Mouse (Mus musculus) testis, adult 2 months (tissue): ENCODE results near the gene Timp2. TPM values are rescaled to one million over a fixed set of nuclear protein-coding genes. Genes with fewer than 3 reads are reported as not detected.
"Not testable (repeated sequence)": the region's sequence is repeated elsewhere in the genome, so short reads cannot be mapped to it uniquely, and the experiment has no call there.

Experiments
- H3K27ac ChIP-seq: fragments of 200-500 bp; 2 replicates; pipeline ENCODE4 v1.5.1; 2012; ENCODE audit warnings: low read depth, low read length; ENCODE audit not compliant: control insufficient read depth, insufficient read depth
- H3K27me3 ChIP-seq: fragments of 200-500 bp; 2 replicates; pipeline ENCODE4 v1.6.1; 2012; ENCODE audit warnings: mild to moderate bottlenecking, low read length, moderate library complexity; ENCODE audit not compliant: control insufficient read depth, insufficient read depth
- H3K36me3 ChIP-seq: fragments of 200-500 bp; 2 replicates; pipeline ENCODE4 v1.6.1; 2012; ENCODE audit warnings: mild to moderate bottlenecking, low read length; ENCODE audit not compliant: control insufficient read depth, insufficient read depth
- H3K4me1 ChIP-seq: fragments of 200-500 bp; 2 replicates; pipeline ENCODE4 v1.6.1; 2012; ENCODE audit warnings: low read length; ENCODE audit not compliant: control insufficient read depth, insufficient read depth
- H3K4me3 ChIP-seq: fragments of 200-500 bp; 2 replicates; pipeline ENCODE4 v1.5.1; 2012; ENCODE audit warnings: low read depth, mild to moderate bottlenecking, low read length, moderate library complexity, mixed read lengths; ENCODE audit not compliant: control insufficient read depth
- CTCF ChIP-seq: fragments of 200-500 bp; IDR thresholded peaks from 2 replicates; pipeline ENCODE4 v1.5.1; 2012; ENCODE audit warnings: low read depth, mild to moderate bottlenecking, inconsistent platforms, low read length, moderate library complexity; ENCODE audit not compliant: control insufficient read depth, insufficient read depth, insufficient replicate concordance
- POLR2A ChIP-seq: fragments of 200-500 bp; IDR thresholded peaks from 2 replicates; pipeline ENCODE4 v1.6.1; 2012; ENCODE audit warnings: low read depth, mild to moderate bottlenecking, inconsistent platforms, low read length, moderate library complexity; ENCODE audit not compliant: control insufficient read depth
- polyA plus RNA-seq: library from polyadenylated mRNA; depleted of rRNA; stranded (reverse); fragments of >200 nt; gene quantifications from 2 replicates; pipeline ENCODE4 v1.2.3, GENCODE M21; 2012

Gene Timp2
- polyA plus RNA-seq, 1 experiment: 94.1 TPM

DNA sequence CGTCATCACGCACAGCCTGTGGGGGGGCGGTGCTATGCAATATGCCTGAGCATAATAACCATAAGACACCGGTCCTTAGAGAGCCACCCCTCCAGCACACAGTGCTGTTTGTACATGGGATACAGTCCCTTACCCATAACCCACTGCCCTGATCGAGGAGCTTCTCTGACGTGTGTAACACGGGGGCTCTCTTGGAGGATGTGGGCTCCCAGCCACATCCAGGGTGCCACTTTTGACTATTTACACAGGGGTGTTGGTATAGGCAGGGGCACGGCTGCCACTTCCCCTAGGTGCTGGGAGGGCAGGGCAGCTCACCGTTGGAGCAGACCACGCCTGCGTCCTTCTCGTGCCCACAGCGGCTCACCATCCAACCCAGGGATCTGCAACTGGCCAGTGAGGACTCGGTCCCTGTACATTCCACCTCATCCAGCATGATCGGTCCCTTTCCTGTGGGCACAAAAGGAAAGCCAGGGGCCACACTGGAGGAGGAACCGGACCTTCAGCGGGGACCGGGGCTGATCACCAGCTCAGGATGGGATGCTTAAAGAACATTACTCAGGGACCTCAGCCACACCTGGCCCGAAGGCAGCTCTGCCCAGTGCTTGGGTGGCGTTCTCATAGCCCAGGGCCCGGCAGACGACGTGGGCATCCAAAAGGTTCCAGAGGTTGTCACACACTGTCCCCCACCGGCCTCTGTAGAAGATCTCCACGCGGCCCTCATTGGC is 42.4 kb upstream of the Timp2 start:
- no peak overlapping the region for H3K27ac ChIP-seq
- H3K27me3 ChIP-seq: no peaks in the 10 kb centered on the region
- H3K36me3 ChIP-seq: no peaks in the 10 kb centered on the region
- no peak overlapping the region for H3K4me3 ChIP-seq
- H3K4me1 ChIP-seq: no peaks in the 10 kb centered on the region
- TF ChIP-seq CTCF: no peak
- TF ChIP-seq POLR2A: no peak

DNA sequence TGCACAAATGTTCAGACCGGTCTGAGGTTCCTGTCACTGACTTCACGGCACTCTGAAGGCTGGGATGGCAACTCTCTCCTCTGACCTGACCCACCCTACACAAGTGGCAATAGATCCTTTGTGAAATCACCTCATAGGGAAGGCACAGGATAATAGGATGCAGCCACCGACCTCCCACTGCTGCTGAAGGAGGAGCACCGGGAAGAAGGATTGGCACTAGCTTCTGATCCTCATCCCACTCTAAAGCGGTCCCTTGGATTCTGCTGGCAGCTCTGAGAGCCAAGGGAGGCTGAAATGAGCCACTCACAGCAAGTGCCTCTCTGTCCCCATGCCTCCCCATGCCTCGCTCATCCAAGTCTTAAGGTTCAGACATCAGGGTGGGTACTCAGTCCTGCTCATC is 39.0 kb upstream of the Timp2 start:
- Histone ChIP-seq H3K36me3 (no peaks in the 10 kb centered on the region), H3K4me1 (peaks cover 12% of the 10 kb centered on the region), H3K27me3 (no peaks in the 10 kb centered on the region), H3K27ac (no peak overlapping the region), H3K4me3 (no peak overlapping the region)
- TF ChIP-seq POLR2A (no peak), CTCF (no peak)

DNA sequence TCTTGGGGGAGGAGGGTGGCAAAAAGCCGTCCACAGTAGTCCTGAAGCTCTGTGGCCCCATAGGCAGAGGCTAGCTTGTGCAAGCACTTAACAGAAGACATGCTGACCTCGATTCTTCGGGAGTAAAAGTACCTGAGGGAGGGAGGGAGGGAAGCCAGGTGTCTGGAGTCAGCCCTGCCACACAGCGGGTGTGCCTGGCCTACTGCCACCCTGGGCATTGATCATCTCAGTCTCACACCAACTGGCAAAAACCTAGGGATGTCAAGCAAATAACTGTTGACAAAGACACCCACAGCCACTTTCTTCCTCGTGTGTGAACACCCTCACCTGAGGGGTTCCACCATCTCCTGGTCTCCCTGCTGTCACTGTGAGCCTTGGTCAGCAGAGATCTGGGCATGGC is 38.5 kb upstream of the Timp2 start:
- Histone ChIP-seq H3K36me3 (no peaks in the 10 kb centered on the region), H3K4me1 (peaks cover 12% of the 10 kb centered on the region), H3K27ac (no peak overlapping the region), H3K4me3 (no peak overlapping the region), H3K27me3 (no peaks in the 10 kb centered on the region)
- no peak for TF ChIP-seq CTCF
- no peak for TF ChIP-seq POLR2A

DNA sequence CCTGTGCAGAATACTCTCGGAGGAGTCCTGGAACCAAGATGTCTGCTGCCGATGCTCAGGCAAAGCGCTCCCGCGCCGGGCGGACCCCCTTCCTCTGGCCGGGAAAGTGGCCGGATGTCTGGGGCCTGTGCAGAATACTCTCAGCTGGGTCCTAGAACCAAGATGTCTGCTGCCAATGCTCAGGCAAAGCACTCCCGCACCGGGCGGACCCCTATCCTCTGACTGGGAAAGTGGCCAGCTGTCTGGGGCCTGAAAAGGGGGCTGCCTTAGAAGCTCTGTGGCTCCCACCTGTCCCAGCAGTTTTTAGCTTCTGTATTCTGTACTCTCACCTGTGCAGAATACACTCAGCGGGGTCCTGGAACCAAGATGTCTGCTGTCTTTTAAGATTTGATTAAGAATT is 32.3 kb upstream of the Timp2 start:
- peaks cover 12% of the 10 kb centered on the region for H3K4me1 ChIP-seq
- not testable (repeated sequence) for H3K27ac ChIP-seq, H3K27me3 ChIP-seq, H3K4me3 ChIP-seq, H3K36me3 ChIP-seq

DNA sequence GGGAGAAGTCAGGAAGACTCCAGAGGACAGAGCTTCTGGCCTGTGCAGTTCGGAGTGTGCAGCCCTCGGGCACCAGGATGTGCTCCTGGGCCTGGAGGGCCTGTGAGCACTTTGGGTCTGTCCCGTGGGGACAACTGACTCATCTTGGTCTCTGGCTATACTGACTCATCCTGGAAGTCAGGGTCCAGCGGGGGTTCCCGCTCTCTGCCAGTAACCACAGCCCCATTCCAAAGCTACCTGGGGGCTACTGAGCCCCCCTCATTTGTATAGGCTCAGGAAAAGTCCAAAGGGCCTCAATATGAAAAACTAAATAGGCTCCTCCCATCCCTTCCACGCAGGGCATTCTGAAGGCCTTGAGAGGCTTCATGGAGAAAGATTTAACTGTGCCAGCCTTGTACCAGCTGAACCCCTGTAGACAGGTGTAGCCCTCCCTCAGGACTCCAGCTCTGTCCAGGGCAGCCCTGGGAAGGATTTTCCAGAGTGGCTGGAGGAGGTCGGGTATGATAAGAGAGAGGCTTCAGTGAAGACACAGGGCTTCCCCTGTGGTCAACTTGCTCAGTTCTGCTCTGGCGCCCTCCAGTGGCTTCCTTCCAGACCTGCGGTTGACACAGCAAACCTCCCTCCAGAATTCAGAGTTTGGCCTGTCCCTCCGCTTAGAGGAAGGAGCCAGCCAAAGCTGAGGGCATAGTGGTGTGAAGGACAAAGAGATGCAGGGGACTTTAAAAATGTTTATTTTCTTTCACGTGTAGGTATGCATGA is 23.9 kb upstream of the Timp2 start:
- Histone ChIP-seq H3K4me1 (peaks cover 4% of the 10 kb centered on the region), H3K27ac (no peak overlapping the region)
- TF ChIP-seq CTCF (peak; percentile 79; the same call in 1 of the 2 replicates), POLR2A (no peak)

DNA sequence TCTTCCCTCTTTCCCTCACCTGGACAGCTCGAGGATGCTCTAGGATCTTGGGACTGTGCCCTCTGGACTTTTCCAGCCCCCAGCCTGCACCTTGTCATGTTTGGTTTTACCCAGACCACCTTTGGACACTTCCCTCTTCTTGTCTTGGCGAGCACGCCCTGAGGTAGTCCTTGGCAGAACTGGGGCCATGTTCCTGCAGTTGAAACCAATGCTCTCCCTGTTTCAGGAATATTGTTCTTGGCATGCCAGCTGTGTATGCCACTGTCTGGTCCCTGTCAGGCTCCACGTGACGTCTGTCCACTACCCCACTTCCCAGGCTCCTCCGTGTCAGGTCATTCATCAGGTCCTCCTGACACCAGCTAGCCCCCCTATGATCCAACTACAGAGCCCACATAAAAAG is 23.1 kb upstream of the Timp2 start:
- Histone ChIP-seq H3K36me3 (no peaks in the 10 kb centered on the region), H3K4me3 (no peak overlapping the region), H3K27ac (no peak overlapping the region), H3K4me1 (peaks cover 4% of the 10 kb centered on the region), H3K27me3 (no peaks in the 10 kb centered on the region)
- TF ChIP-seq CTCF: no peak
- no peak for TF ChIP-seq POLR2A

More for the DNA sequence above, 23.9 kb upstream of the Timp2 start:
- no peaks in the 10 kb centered on the region for H3K36me3 ChIP-seq
- H3K27me3 ChIP-seq: no peaks in the 10 kb centered on the region
- H3K4me3 ChIP-seq: no peak overlapping the region

DNA sequence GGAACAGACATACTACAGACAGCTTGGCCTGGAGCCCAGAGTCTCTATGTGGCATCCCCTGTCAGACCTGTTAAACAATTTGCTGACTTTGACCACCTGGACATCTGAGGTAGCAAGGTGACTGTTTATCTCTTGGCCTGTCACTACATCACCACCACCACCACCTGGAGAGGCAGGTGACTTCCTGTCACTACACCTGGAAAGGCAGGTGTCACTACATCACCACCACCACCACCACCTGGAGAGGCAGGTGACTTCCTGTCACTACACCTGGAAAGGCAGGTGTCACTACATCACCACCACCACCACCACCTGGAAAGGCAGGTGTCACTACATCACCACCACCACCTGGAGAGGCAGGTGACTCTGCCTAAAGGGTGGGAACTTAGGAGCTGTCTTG is 20.8 kb upstream of the Timp2 start:
- not testable (repeated sequence) for H3K27ac ChIP-seq, H3K4me1 ChIP-seq, H3K4me3 ChIP-seq

More for the DNA sequence above, 20.8 kb upstream of the Timp2 start:
- not testable (repeated sequence) for H3K27me3 ChIP-seq, H3K36me3 ChIP-seq
